Mouse (Mus musculus): ENCODE measurements around the gene Gm28635.
A peak's percentile ranks its signal among the peaks of the same experiment; 100 is the strongest.

Gm28635 gene

DNA sequence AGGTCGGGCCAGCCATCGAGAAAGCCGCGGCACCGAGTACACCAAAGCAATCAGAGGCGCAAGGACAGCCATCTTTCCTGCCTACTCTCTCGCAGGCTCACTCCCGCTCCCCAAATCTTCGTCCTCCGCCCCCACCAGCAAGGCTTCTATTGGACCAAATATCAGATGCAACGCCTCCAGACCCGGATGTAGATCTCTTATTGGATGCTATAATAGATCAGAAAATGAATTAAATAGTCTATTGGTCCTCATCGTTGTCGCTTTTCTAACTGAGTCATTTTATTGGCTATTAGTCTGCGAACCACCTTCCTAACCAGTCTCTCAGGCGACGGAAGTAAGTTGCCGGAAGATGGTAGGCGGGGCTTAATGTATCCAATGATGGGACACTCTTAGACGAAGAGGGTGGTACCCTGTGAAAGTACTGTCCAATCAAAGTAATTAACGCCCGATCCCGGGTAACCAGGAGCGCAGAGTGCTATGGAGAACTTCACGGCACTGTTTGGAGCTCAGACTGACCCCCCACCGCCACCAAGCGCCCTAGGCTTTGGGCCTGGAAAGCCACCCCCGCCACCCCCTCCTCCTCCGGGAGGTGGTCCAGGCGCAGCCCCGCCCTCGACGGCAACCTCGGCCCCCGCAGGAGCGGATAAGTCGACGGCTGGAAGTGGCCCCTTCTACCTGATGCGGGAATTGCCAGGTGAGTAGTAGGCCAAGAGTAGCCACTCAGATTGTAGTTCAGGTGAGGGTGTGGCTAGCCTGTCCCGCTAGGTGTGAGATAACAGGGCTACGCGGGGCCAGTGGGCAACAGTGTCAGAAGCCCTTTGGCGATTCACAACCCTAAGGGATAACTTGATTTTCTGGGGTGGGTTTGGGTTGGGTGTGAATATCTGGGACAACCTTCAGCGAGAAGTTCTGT is at the start of gene Gm28635, which contains the start of gene Med19:
Gene Gm28635 (minus strand): TSS at position 74 of the 913 bp plus-strand sequence.
Gene Med19 (plus strand): TSS at position 435 of the 913 bp plus-strand sequence.
- peak; percentile 91 for DNase-seq (ENCODE audit: extremely low spot score)

- peak; percentile 93 for DNase-seq (ENCODE audit: extremely low spot score)
Measured at GRCm38 (mm10) chr2:84727172-84727858, 49.5 kb upstream of the Gm28635 start, which contains the start of gene Clp1. Gene Clp1, minus strand, starts transcription at chr2:84727350.

GRCm38 (mm10) chr2:84726716-84727115 is 48.9 kb upstream of the Gm28635 start:
- no peak for DNase-seq (ENCODE audit: extremely low spot score)

DNA sequence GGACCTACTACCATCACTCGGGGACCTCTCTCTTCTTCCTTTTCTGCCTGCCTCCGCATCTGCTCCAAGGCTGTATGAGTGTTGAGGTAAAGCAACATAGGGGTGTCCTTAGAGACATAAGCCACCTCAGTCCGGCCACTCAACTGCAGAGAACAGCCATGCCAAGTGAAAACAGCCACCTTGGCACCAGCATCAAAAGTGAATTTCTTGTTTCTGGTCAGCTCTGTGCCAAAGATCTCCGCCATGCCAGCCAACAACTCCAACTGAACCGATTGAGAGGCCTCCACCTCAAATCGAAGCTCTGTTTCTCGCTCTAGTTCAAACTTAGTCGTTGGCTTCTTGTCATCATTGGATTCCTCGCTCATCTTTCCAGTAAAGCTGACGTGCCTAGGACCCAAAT is 47.9 kb upstream of the Gm28635 start:
- DNase-seq (ENCODE audit: extremely low spot score): no peak

- DNase-seq (ENCODE audit: extremely low spot score): no peak
Measured at GRCm38 (mm10) chr2:84723856-84724255, 46.0 kb upstream of the Gm28635 start.

- no peak for DNase-seq (ENCODE audit: extremely low spot score)
Measured at GRCm38 (mm10) chr2:84721182-84721581, 43.3 kb upstream of the Gm28635 start.

GRCm38 (mm10) chr2:84720718-84721117 is 42.9 kb upstream of the Gm28635 start:
- DNase-seq (ENCODE audit: extremely low spot score): no peak

- no peak for DNase-seq (ENCODE audit: extremely low spot score)
Measured at GRCm38 (mm10) chr2:84717357-84717756, 39.5 kb upstream of the Gm28635 start.

GRCm38 (mm10) chr2:84716423-84717355 is 38.8 kb upstream of the Gm28635 start:
- no peak for DNase-seq (ENCODE audit: extremely low spot score)

DNA sequence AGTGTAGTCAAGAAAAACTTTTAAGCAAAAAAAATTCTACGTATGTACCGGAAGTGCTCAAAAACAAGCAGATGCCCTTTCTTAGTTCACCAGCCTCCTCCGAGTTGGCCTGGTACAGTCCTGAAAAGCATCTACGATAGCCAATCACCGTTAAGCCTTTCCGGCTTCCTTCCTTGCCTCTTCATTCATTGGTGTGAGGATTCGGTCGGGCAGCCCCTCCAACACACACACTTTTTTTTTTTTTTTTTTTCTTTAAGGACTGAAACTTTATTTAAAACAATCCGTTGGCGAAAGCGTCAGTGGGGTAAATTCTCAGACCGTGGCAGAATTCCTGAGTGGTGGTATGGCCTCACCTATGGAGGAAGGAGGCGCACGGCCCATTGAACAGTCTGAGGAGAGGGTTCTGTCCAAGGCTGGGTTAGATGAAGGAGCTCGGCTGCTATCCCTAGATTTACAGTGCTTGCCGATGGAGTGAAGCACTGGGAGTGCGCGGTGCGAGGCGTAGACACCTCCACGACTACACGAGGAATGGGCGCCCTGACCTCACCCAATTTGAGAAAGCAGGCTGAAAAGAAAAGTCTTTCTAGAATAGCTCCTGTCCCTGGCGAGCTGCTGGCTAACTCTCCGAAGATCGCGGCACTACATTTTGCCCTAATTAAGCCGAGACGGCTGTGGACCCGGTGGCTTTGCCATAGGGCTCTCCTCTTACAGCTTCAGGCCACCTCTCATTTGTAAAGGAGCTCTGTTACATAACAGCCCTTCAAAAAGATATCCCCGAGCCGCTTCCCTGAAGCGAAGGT is 37.9 kb upstream of the Gm28635 start:
- DNase-seq (ENCODE audit: extremely low spot score): no peak

GRCm38 (mm10) chr2:84714811-84715561 is 37.1 kb upstream of the Gm28635 start, which contains the start of gene Zdhhc5:
Gene Zdhhc5, minus strand, starts transcription at chr2:84715180.
- peak; percentile 100 for DNase-seq (ENCODE audit: extremely low spot score)

DNA sequence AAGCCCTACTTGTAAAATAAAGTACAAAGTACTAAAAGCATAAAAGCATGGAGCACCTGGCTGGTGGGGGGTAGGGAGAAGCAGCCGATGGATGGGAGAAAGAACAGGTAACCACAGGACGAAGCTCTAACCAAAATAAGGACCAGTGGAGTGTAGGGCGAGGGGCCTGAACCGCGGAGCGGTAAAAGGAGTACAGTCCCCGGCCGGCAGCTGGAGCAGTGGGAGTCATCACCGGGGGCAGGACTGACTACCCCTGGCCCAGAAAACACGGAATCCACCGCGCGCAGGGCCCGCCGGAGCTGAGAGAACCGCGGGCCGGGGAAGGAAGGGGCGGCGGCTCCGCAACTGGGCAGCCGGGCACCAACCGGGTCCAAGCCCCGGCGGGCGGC is 36.6 kb upstream of the Gm28635 start:
- DNase-seq (ENCODE audit: extremely low spot score): no peak

DNA sequence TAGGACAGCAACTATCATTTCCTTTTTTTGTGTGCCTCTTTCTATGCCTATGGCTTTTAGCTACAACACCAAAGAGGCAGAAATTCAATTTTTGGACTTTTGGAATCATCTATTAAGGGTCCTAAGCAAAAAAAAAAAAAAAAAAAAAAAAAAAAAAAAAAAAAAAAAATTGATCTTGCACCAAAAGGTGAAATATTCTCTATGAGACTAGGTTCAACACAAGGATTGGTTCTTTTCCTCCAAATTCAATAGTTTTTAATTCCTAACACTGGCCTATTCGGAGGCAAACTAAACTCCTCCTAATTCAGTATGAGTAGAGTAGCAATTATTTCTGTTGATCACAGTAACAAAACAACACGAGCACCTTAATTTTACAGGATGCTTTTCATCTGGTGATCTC is 34.1 kb upstream of the Gm28635 start:
- no peak for DNase-seq (ENCODE audit: extremely low spot score)

DNA sequence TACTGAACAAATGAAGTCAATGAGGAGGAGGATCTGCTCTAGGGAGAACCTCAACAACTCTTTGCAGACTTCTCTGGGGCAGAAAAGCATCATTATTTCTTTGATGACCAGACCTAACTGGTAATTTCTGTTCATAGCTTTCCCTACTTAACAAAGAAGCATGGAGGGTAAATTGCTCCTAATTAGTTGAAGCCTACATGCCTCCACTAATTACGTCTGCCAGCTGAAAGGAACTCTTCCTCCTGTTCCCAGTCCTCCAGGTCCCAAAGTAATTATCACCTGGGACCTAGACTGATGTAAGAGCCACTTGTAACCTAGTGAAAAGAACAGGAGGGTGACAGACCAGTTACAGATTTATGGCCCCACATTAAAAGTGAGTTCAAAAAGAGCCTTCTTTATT is 29.7 kb upstream of the Gm28635 start:
- DNase-seq (ENCODE audit: extremely low spot score): no peak

DNA sequence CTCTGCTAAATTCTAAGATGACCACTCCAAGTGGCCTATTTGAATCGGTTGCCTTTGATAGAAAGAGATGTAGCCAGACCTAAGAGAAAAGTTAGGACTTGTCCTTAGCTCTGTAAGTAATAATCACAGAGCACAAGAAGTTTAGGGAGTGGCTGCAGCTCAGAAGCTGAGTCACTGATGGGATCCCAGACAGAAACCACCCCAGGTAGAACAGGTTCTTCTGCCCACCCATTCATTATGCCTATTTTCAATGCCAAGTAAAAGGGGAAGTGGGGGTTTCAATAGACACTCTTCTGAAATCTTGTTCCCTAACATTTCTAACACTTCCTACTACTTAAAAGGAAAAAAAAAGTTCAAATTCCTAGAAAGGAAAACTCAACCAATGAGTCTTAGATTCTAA is 27.5 kb upstream of the Gm28635 start:
- DNase-seq (ENCODE audit: extremely low spot score): no peak

GRCm38 (mm10) chr2:84704329-84704728 is 26.5 kb upstream of the Gm28635 start:
- no peak for DNase-seq (ENCODE audit: extremely low spot score)

GRCm38 (mm10) chr2:84703497-84703896 is 25.7 kb upstream of the Gm28635 start:
- no peak for DNase-seq (ENCODE audit: extremely low spot score)

- DNase-seq (ENCODE audit: extremely low spot score): no peak
Measured at GRCm38 (mm10) chr2:84695007-84695695, 17.3 kb upstream of the Gm28635 start.

DNA sequence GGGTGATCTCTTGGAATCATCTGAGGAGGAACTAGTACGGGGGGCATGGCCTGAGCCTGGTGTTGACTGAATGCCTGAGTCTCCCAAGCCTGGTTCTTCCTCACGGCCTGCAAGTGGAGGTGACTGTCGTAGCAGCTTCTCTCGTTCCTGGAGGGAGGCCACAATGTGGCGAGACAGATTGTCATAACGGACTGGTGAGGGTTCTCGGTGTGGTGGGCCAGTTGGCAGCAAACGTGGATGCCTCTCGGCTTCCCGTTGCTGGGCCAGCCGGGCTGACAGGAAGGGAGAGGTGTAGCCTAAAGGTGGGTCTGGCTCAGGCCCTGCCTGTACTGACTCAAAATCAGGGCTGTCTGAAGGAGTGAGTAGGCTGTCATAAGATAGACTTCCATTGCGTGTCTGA is 12.2 kb upstream of the Gm28635 start:
- no peak for DNase-seq (ENCODE audit: extremely low spot score)

Data from embryo, embryonic 9.5 days (tissue).